Mouse (Mus musculus) ES-E14 (cell line): ENCODE results near the gene Psmc2.

Experiments used
- CHD2 ChIP-seq: IDR thresholded peaks from 2 replicates; pipeline ENCODE4 v1.6.1; 2014; ENCODE audit warnings: mild to moderate bottlenecking, low read depth, low read length, inconsistent platforms
- HCFC1 ChIP-seq: IDR thresholded peaks from 2 replicates; pipeline ENCODE4 v1.6.1; 2012; ENCODE audit warnings: low read length, inconsistent platforms, borderline replicate concordance; ENCODE audit not compliant: insufficient read depth

- TF ChIP-seq CHD2, result no peak
- no peak for TF ChIP-seq HCFC1
These were observed 693 bp downstream of the Psmc2 start for GRCm38 (mm10) chr5:21785776-21786175.
